Mouse (Mus musculus) kidney, adult 8-10 months (tissue): ENCODE data around the gene Cldn15.

Experiments used
- DNase-seq, 2 experiments: peaks; one replicate each; pipeline ENCODE4 v3.0.0; 2022

The Cldn15 gene

DNA sequence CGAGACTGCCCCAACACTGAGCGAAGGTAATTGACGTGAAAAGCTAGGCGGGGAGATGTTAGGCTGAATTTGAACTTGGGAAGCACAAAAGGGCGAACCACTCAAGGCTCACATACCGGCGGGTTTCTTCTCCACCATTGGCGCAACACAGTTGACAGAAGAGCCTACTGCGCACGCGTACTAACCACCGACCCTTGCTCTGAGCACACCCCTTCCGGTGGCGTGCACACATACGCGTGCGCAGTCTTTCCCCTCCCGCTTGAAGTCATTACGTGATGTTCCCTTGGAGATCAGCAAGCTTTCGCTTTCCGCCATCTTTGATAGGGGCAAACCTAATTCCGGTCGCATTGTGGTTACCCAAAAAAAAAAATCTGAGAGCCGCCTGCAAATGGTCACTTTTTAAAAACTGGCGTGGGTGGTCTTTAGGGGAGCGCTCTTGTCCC, 20.3 kb downstream of the Cldn15 start, which contains the start of gene Plod3:
TSS of gene Plod3 (plus strand) at position 325 of the 443 bp plus-strand sequence.
- peak; percentile 97 for DNase-seq

DNA sequence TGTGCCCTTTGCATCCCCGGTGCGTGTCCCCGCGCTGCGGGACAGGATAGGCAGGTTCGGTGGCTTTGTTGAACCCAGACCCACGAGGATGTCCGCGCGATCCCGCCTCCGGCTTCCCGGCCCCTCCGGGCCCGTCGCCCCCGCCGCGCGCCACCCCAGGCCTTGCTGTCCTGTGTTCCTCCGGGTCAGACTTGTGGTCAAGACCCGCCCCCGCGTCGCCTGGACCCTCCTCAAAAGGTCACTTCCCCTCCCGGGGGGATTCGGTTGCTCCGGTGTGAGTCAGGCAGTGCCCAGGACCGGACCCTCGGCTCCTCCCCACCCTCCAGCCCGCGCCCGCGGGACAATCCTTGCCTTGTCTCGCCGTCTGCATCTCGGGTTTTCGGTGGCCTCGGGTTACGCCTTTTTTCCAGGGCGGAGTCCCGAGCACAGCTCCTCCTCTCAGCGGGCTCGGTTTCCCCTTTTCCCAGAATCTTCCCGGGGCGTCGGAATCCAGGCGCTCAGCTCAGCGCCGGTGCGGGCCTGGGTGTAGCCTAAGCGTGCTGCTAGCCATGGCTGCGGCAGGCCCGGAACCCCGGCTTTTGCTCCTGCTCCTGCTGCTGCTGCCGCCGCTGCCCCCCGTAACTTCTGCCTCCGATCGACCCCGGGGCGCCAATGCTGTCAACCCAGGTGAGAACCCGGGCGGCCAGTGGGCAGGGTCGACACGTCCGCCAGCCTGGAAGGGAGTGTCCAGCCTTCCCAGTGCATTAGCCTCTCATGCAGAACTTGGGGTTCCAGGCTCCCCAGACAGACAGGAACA, 20.9 kb downstream of the Cldn15 start:
- peak; percentile 77 to 79 for DNase-seq

- no peak for DNase-seq
Measured at GRCm38 (mm10) chr5:136987934-136988271, 21.5 kb downstream of the Cldn15 start, which contains the start of gene Znhit1. Gene Znhit1, minus strand, starts transcription at chr5:136988021.

- no peak for DNase-seq
Measured at GRCm38 (mm10) chr5:136988420-136988819, 22.0 kb downstream of the Cldn15 start.

- no peak for DNase-seq
Measured at GRCm38 (mm10) chr5:136989801-136990200, 23.4 kb downstream of the Cldn15 start.

DNA sequence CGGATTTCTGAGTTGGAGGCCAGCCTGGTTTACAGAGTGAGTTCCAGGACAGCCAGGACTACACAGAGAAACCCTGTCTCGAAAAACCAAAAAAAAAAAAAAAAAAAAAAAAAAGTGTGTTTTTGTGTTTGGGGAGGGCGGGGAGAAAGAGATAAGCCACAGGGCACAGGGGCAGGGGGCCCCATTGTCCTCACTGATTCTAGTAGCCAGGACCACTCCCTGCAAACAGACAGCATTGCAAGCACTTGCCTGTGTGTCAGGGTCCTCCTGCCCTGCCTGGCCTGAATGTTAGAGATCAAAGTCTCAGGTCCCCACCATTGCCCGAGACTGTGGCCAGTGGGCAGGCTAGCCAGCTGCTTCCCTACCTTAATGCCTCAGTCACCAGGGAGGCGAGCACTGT, 33.0 kb downstream of the Cldn15 start:
- no peak for DNase-seq

DNA sequence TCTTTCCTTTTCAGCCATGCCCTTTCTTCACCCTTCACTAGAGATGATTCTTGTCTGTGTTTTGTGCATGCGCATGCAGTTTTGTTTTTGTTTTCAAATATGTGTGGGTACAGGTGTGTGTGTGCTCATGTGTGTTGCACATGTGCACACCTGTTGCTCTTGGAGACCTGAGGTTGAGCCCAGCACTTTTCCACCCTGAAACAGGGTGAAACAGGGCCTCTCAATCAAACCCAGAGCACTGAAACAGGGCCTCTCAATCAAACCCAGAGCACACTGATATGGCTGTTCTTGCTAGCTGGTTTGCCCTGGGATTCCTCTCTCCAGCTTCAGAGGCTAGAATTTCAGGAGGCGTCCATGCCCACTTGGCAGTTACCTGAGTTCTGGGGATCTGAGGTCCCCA, 34.2 kb downstream of the Cldn15 start:
- no peak for DNase-seq

GRCm38 (mm10) chr5:137007276-137007675, 40.9 kb downstream of the Cldn15 start:
- no peak for DNase-seq

GRCm38 (mm10) chr5:137009988-137010387, 43.6 kb downstream of the Cldn15 start:
- peak in 1 of 2 experiments; percentile 75 for DNase-seq

DNA sequence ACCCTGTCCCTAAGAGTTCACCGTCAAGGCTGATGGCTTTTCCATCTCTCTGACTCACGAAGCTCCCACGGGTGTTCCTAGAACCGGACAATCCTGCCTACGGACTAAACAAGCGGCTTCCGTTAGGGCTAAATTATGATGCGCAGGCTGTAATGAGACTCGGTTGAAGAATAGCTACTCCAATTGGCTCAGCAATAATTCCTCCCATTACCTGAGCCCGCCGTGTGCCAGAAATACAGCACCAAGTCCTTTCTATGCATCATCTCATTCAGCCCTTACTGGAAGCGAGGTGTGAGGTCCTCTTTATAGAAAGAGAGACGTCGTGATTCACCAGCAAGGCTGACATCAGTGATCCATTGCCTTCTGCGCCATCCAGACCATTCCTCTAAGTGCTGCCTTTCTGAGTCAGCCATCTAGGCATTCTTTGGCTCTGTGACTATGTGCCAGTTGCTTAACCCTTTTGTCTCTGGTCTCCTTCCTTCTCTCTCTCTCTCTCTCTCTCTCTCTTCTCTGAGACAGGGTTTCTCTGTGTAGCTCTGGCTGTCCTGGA, 46.1 kb downstream of the Cldn15 start:
- DNase-seq: no peak

GRCm38 (mm10) chr5:137015913-137016312, 49.5 kb downstream of the Cldn15 start:
- DNase-seq: no peak

DNA sequence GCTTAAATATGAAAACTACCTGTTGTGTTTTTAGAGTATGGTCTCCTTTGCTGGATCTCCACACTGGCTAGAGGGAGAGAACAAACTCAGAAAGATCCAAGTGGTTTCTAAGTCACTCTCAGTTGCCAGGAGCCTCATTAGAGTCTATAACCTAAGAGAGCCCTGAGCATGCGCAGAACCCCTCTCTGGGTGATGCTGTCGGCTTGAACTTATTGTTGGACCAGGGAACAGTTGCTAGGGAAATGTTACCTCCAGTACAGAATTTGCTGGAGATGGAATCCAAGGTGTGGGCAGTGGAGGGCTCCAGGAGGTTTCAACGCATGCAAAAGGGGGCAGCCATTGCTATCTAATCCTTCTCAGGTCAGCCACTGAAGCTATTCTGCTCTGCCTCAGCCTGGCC, 57.9 kb downstream of the Cldn15 start:
- no peak for DNase-seq

GRCm38 (mm10) chr5:137025132-137025531, 58.7 kb downstream of the Cldn15 start:
- peak; percentile 27 to 70 for DNase-seq
